Mouse (Mus musculus) spleen, adult 2 months (tissue): ENCODE measurements around the gene Cideb.

Source experiments
- CTCF ChIP-seq: fragments of 200-500 bp; IDR thresholded peaks from 2 replicates; pipeline ENCODE4 v1.5.1; 2011; ENCODE audit warnings: mild to moderate bottlenecking, inconsistent platforms; ENCODE audit not compliant: insufficient read depth, insufficient read length, insufficient replicate concordance; ENCODE audit errors: extremely low read depth
- POLR2A ChIP-seq: fragments of 200-500 bp; IDR thresholded peaks from 2 replicates; pipeline ENCODE4 v1.6.1; 2011; ENCODE audit warnings: low read depth, low read length, inconsistent platforms

DNA sequence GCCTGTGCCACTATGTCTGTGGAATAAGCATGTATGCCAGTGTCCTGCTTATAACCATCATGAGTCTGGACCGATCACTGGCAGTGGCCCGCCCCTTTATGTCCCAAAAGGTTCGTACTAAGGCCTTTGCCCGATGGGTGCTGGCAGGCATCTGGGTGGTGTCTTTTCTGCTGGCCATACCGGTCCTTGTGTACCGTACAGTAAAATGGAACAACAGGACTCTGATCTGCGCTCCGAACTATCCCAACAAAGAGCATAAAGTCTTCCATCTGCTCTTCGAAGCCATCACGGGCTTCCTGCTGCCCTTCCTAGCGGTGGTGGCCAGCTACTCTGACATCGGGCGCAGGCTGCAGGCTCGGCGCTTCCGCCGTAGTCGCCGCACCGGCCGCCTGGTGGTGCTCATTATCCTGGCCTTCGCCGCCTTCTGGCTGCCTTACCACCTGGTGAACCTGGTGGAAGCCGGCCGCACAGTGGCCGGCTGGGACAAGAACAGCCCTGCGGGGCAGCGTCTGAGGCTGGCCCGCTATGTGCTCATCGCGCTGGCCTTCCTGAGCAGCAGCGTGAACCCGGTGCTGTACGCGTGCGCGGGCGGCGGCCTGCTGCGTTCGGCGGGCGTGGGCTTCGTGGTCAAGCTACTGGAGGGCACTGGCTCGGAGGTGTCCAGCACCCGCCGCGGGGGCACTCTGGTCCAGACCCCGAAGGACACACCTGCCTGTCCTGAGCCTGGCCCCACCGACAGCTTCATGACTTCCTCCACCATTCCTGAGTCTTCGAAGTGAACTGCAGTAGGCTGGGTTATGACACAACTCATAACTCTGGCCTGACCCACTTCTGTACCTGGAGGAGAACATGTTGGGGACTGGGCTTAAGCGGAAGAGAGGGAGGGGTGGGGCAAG is 9.5 kb upstream of the Cideb start:
- no peak for TF ChIP-seq POLR2A
- TF ChIP-seq CTCF = no peak
